Mouse (Mus musculus) cerebellum, adult 9-10 months (tissue): Measurements from ENCODE around the gene 3100002H09Rik.

Experiments used
- DNase-seq: peaks from one replicate; pipeline ENCODE4 v3.0.0; 2022

3100002H09Rik gene

GRCm38 (mm10) chr4:124614189-124614588, 3.6 kb upstream of the 3100002H09Rik start:
- no peak for DNase-seq

- DNase-seq = no peak
Observed at GRCm38 (mm10) chr4:124611768-124612167, 1.2 kb upstream of the 3100002H09Rik start.

GRCm38 (mm10) chr4:124610066-124610465, 537 bp downstream of the 3100002H09Rik start:
- no peak for DNase-seq

GRCm38 (mm10) chr4:124607166-124607565, 3.4 kb downstream of the 3100002H09Rik start:
- peak; percentile 5 for DNase-seq

- DNase-seq = no peak
Observed at GRCm38 (mm10) chr4:124606180-124606579, 4.4 kb downstream of the 3100002H09Rik start.

GRCm38 (mm10) chr4:124605255-124605654, 5.3 kb downstream of the 3100002H09Rik start:
- DNase-seq = no peak

GRCm38 (mm10) chr4:124603712-124604111, 6.9 kb downstream of the 3100002H09Rik start:
- no peak for DNase-seq

GRCm38 (mm10) chr4:124595929-124596328, 14.7 kb downstream of the 3100002H09Rik start:
- DNase-seq = no peak

- peak; percentile 10 for DNase-seq
Observed at GRCm38 (mm10) chr4:124594933-124595332, 15.7 kb downstream of the 3100002H09Rik start.

- DNase-seq = no peak
Observed at GRCm38 (mm10) chr4:124593691-124594090, 16.9 kb downstream of the 3100002H09Rik start.

- no peak for DNase-seq
Observed at GRCm38 (mm10) chr4:124593210-124593609, 17.4 kb downstream of the 3100002H09Rik start.

GRCm38 (mm10) chr4:124592241-124592640, 18.4 kb downstream of the 3100002H09Rik start:
- DNase-seq = no peak

- no peak for DNase-seq
Observed at GRCm38 (mm10) chr4:124580695-124581094, 29.9 kb downstream of the 3100002H09Rik start.

- DNase-seq = no peak
Observed at GRCm38 (mm10) chr4:124575955-124576445, 34.6 kb downstream of the 3100002H09Rik start.

- DNase-seq = no peak
Observed at GRCm38 (mm10) chr4:124575269-124575954, 35.2 kb downstream of the 3100002H09Rik start.

GRCm38 (mm10) chr4:124573586-124573985, 37.0 kb downstream of the 3100002H09Rik start:
- DNase-seq = no peak

- no peak for DNase-seq
Observed at GRCm38 (mm10) chr4:124570977-124571376, 39.6 kb downstream of the 3100002H09Rik start.

GRCm38 (mm10) chr4:124569661-124570060, 40.9 kb downstream of the 3100002H09Rik start:
- no peak for DNase-seq

- no peak for DNase-seq
Observed at GRCm38 (mm10) chr4:124563371-124563770, 47.2 kb downstream of the 3100002H09Rik start.

- DNase-seq = peak; percentile 1
Observed at GRCm38 (mm10) chr4:124562721-124563120, 47.9 kb downstream of the 3100002H09Rik start.
